Mouse (Mus musculus) MEL (cell line): ENCODE measurements around the gene Slc35g2. TPM values are rescaled to one million over a fixed set of nuclear protein-coding genes. Genes with fewer than 3 reads are reported as not detected.

ENCODE experiments used
- DNase-seq: peaks from one replicate; pipeline ENCODE4 v3.0.0; 2011; ENCODE audit warnings: low read depth, low spot score
- H3K27ac ChIP-seq: 2 replicates; pipeline ENCODE4 v1.5.1; 2012; ENCODE audit warnings: low read depth, mild to moderate bottlenecking, control low read depth, low read length, moderate library complexity; ENCODE audit not compliant: control insufficient read depth
- H3K27me3 ChIP-seq, 2 experiments: fragments of 150-350 bp in 1 of 2; sonication (generic) in 1 of 2; 2 replicates each; pipeline ENCODE4 v1.6.1; 2012; ENCODE audit warnings: low read length in 2 of 2, mild to moderate bottlenecking in 2 of 2, improper control_type of control experiment in 1 of 2, moderate library complexity in 1 of 2; ENCODE audit not compliant: insufficient read depth in 2 of 2, control insufficient read depth in 1 of 2
- H3K36me3 ChIP-seq, 2 experiments: 2 replicates each; pipeline ENCODE4 v1.6.1; 2012 to 2014; ENCODE audit warnings: low read length in 2 of 2, improper control_type of control experiment in 1 of 2, inconsistent platforms in 1 of 2, mild to moderate bottlenecking in 1 of 2; ENCODE audit not compliant: insufficient read depth in 2 of 2, control insufficient read depth in 1 of 2
- H3K4me1 ChIP-seq, 2 experiments: fragments of 150-350 bp in 1 of 2; sonication (generic) in 1 of 2; 2 replicates each; pipeline ENCODE4 v1.6.1; 2012; ENCODE audit warnings: low read length in 2 of 2, improper control_type of control experiment in 1 of 2, mild to moderate bottlenecking in 1 of 2; ENCODE audit not compliant: insufficient read depth in 2 of 2, control insufficient read depth in 1 of 2
- H3K4me3 ChIP-seq, 2 experiments: fragments of 150-350 bp in 1 of 2; sonication (generic) in 1 of 2; 2 replicates each; pipeline ENCODE4 v1.5.1; 2012; ENCODE audit warnings: low read depth in 2 of 2, low read length in 2 of 2, mild to moderate bottlenecking in 2 of 2, moderate library complexity in 2 of 2, control low read depth in 1 of 2, improper control_type of control experiment in 1 of 2; ENCODE audit not compliant: control insufficient read depth in 1 of 2, insufficient read depth in 1 of 2
- H3K79me2 ChIP-seq: 2 replicates; pipeline ENCODE4 v1.6.1; 2012; ENCODE audit warnings: mild to moderate bottlenecking, low read length, moderate library complexity; ENCODE audit not compliant: control insufficient read depth, poor library complexity, insufficient read depth
- H3K9ac ChIP-seq: 2 replicates; pipeline ENCODE4 v1.6.1; 2012; ENCODE audit warnings: low read depth, mild to moderate bottlenecking, control low read depth, low read length, moderate library complexity; ENCODE audit not compliant: control insufficient read depth, poor library complexity, severe bottlenecking
- H3K9me3 ChIP-seq: fragments of 150-350 bp; sonication (generic); replicated peaks from 2 replicates; pipeline ENCODE4 v1.6.1; 2012; ENCODE audit warnings: mild to moderate bottlenecking, low read length, improper control_type of control experiment, moderate library complexity; ENCODE audit not compliant: insufficient read depth
- CTCF ChIP-seq, 3 experiments: IDR thresholded peaks in 2 of 3; conservative IDR thresholded peaks in 1 of 3; 2 replicates each; pipeline ENCODE4 v1.5.1; 2011 to 2012; ENCODE audit warnings: low read length in 3 of 3, low read depth in 2 of 3, mild to moderate bottlenecking in 2 of 3, improper control_type of control experiment in 1 of 3, inconsistent platforms in 1 of 3, mixed read lengths in 1 of 3, moderate library complexity in 1 of 3; ENCODE audit not compliant: control insufficient read depth in 1 of 3, insufficient read depth in 1 of 3, poor library complexity in 1 of 3, severe bottlenecking in 1 of 3
- ELF1 ChIP-seq: IDR thresholded peaks from 2 replicates; pipeline ENCODE4 v1.6.1; 2014; ENCODE audit warnings: low read depth, mild to moderate bottlenecking, inconsistent platforms, low read length, improper control_type of control experiment, moderate library complexity
- EP300 ChIP-seq, 2 experiments: IDR thresholded peaks; 2 replicates each; pipeline ENCODE4 v1.6.1; 2011; ENCODE audit warnings: improper control_type of control experiment in 2 of 2, low read length in 2 of 2, low read depth in 1 of 2, mild to moderate bottlenecking in 1 of 2
- HCFC1 ChIP-seq: IDR thresholded peaks from 2 replicates; pipeline ENCODE4 v1.6.1; 2012; ENCODE audit warnings: low read depth, mild to moderate bottlenecking, inconsistent platforms, low read length, improper control_type of control experiment, moderate library complexity
- MAFK ChIP-seq: IDR thresholded peaks from 2 replicates; pipeline ENCODE4 v1.6.1; 2011; ENCODE audit warnings: low read depth, mild to moderate bottlenecking, low read length, improper control_type of control experiment, borderline replicate concordance
- NELFE ChIP-seq: IDR thresholded peaks from 2 replicates; pipeline ENCODE4 v1.6.1; 2011; ENCODE audit warnings: low read depth, low read length, improper control_type of control experiment
- NRF1 ChIP-seq: IDR thresholded peaks from 2 replicates; pipeline ENCODE4 v1.6.1; 2014; ENCODE audit warnings: low read depth, mild to moderate bottlenecking, inconsistent platforms, low read length, improper control_type of control experiment, moderate library complexity; ENCODE audit not compliant: poor library complexity, insufficient read depth, severe bottlenecking
- POLR2A ChIP-seq, 2 experiments: IDR thresholded peaks; 2 replicates each; pipeline ENCODE4 v1.6.1; 2011 to 2012; ENCODE audit warnings: low read length in 2 of 2, mild to moderate bottlenecking in 2 of 2, control low read depth in 1 of 2, improper control_type of control experiment in 1 of 2, low read depth in 1 of 2, moderate library complexity in 1 of 2; ENCODE audit not compliant: control insufficient read depth in 1 of 2, insufficient read depth in 1 of 2, poor library complexity in 1 of 2
- POLR2AphosphoS2 ChIP-seq: IDR thresholded peaks from 2 replicates; pipeline ENCODE4 v1.6.1; 2011; ENCODE audit warnings: low read length, improper control_type of control experiment
- POLR2AphosphoS5 ChIP-seq: IDR thresholded peaks from 2 replicates; pipeline ENCODE4 v1.6.1; 2012; ENCODE audit warnings: low read depth, borderline replicate concordance, mild to moderate bottlenecking, inconsistent platforms, low read length, moderate library complexity, mixed read lengths
- RAD21 ChIP-seq: IDR thresholded peaks from 2 replicates; pipeline ENCODE4 v1.6.1; 2011; ENCODE audit warnings: mild to moderate bottlenecking, low read depth, low read length, improper control_type of control experiment
- TBP ChIP-seq: IDR thresholded peaks from 2 replicates; pipeline ENCODE4 v1.8.0; 2011; ENCODE audit warnings: low read depth, low read length, improper control_type of control experiment
- TCF12 ChIP-seq: IDR thresholded peaks from 2 replicates; pipeline ENCODE4 v1.6.1; 2014; ENCODE audit warnings: low read depth, mild to moderate bottlenecking, inconsistent platforms, low read length, improper control_type of control experiment, moderate library complexity
- ZMIZ1 ChIP-seq: IDR thresholded peaks from 2 replicates; pipeline ENCODE4 v1.6.1; 2012; ENCODE audit warnings: low read depth, mild to moderate bottlenecking, inconsistent platforms, low read length, improper control_type of control experiment, moderate library complexity
- ZNF384 ChIP-seq: IDR thresholded peaks from 2 replicates; pipeline ENCODE4 v1.6.1; 2012; ENCODE audit warnings: low read depth, mild to moderate bottlenecking, inconsistent platforms, low read length, improper control_type of control experiment
- polyA plus RNA-seq, 2 experiments: library from polyadenylated mRNA; stranded (reverse) in 1 of 2; unstranded in 1 of 2; fragments of >175 nt in 1 of 2; fragments of >200 nt in 1 of 2; gene quantifications; 2 replicates each; pipeline versions ENCODE4 v1.2.1 to v1.2.4; 2012; ENCODE audit warnings: low replicate concordance in 2 of 2, low read depth in 1 of 2; ENCODE audit not compliant: insufficient read length in 2 of 2, insufficient read depth in 1 of 2, missing spikeins in 1 of 2
- total RNA-seq: library from RNA; depleted of rRNA; stranded (reverse); fragments of 300-350 nt; gene quantifications from 2 replicates; pipeline ENCODE4 v1.2.3, GENCODE M21; 2012

Gene Slc35g2
- total and polyA plus RNA-seq, 3 experiments = 0.49 TPM; not detected in 2

GRCm38 (mm10) chr9:100597546-100597945, 26.7 kb upstream of the Slc35g2 start, which contains the start of gene Stag1:
Stag1 (plus strand) TSS chr9:100597798.
- TF ChIP-seq HCFC1 (no peak), EP300 (IDR thresholded peaks at IDR 0.05; ENCODE audit: low read depth in 1 of 2, low read length in 2 of 2) (no peak), NELFE (peak; percentile 42; the same call in 1 of the 2 replicates), ELF1 (peak; percentile 58), ZMIZ1 (no peak), POLR2A (IDR thresholded peaks at IDR 0.05; ENCODE audit: control insufficient read depth in 1 of 2, insufficient read depth in 1 of 2, low read depth in 1 of 2, low read length in 2 of 2, poor library complexity in 1 of 2) (peak in 1 of 2 experiments; percentile 58; a peak in 2 of 4 replicates)
- TF ChIP-seq, all 39 proteins: peak for 3
- peak within 1 kb of the TSS; percentile 64 for H3K9ac ChIP-seq

GRCm38 (mm10) chr9:100596317-100596716, 25.4 kb upstream of the Slc35g2 start:
- no peak overlapping the region for H3K9ac ChIP-seq
- no peak for TF ChIP-seq MAFK
- no peak for TF ChIP-seq CTCF (IDR thresholded peaks at IDR 0.05 in 2 of 3, conservative IDR thresholded peaks at IDR 0.05 in 1 of 3; ENCODE audit: control insufficient read depth in 1 of 3, insufficient read depth in 1 of 3, low read depth in 2 of 3, low read length in 3 of 3, poor library complexity in 1 of 3, severe bottlenecking in 1 of 3)
- no peak for TF ChIP-seq POLR2AphosphoS2
- TF ChIP-seq TBP = no peak
- TF ChIP-seq ZNF384 = no peak
- no peaks in the 10 kb centered on the region for H3K36me3 ChIP-seq
- DNase-seq = peak; percentile 75
- no peak overlapping the region for H3K4me3 ChIP-seq
- no peaks in the 10 kb centered on the region for H3K9me3 ChIP-seq
- no peaks in the 10 kb centered on the region for H3K79me2 ChIP-seq
- H3K27me3 ChIP-seq = no peaks in the 10 kb centered on the region
- no peak overlapping the region for H3K27ac ChIP-seq
- H3K4me1 ChIP-seq = no peaks in the 10 kb centered on the region

More at GRCm38 (mm10) chr9:100597546-100597945, 26.7 kb upstream of the Slc35g2 start, which contains the start of gene Stag1:
- H3K4me3 ChIP-seq = peak within 1 kb of the TSS; percentile 66 to 74
- H3K79me2 ChIP-seq = no peaks in the 10 kb centered on the region
- no peaks in the 10 kb centered on the region for H3K27me3 ChIP-seq
- no peaks in the 10 kb centered on the region for H3K4me1 ChIP-seq
- H3K27ac ChIP-seq = no peak within 1 kb of the TSS
- no peaks in the 10 kb centered on the region for H3K9me3 ChIP-seq
- DNase-seq = peak; percentile 79
- H3K36me3 ChIP-seq = no peaks in the 10 kb centered on the region

DNA sequence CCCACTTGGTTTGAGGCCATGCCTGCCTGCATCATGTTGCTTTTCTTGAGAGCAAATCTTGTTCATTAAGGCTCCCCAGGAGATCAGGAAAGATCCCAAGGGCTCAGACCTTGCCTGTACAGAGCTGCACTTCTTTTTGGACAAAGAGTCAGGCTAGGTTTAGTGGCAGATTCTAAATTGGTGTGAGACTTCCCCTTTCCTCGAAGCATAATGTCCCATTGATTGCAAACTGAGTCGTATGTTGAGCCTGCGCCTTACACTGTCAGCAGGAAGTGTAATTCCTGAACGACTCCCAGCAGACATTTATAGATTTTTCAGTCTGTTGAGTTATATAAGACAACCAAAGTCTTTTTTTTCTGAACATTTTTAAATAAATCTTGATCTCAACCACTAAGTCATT, 19.6 kb upstream of the Slc35g2 start:
- H3K9ac ChIP-seq = no peak overlapping the region
- H3K27ac ChIP-seq = no peak overlapping the region
- H3K9me3 ChIP-seq = no peaks in the 10 kb centered on the region
- peaks cover 0 to 4% of the 10 kb centered on the region in 2 experiments; a peak in 1 of 4 replicates for H3K36me3 ChIP-seq
- peaks cover 0 to 5% of the 10 kb centered on the region in 2 experiments; a peak in 1 of 4 replicates for H3K4me1 ChIP-seq
- peaks cover 0 to 1% of the 10 kb centered on the region in 2 experiments; a peak in 1 of 4 replicates for H3K27me3 ChIP-seq
- H3K79me2 ChIP-seq = no peaks in the 10 kb centered on the region
- no peak for DNase-seq
- TF ChIP-seq POLR2AphosphoS2 = no peak
- no peak for TF ChIP-seq POLR2AphosphoS5
- no peak for TF ChIP-seq NELFE
- no peak for TF ChIP-seq RAD21
- TF ChIP-seq TCF12 = no peak
- TF ChIP-seq HCFC1 = no peak
- TF ChIP-seq NRF1 = no peak
- H3K4me3 ChIP-seq = no peak overlapping the region
